Mouse (Mus musculus) heart, embryonic 12.5 days (tissue): ENCODE data around the gene Syn3. TPM values are rescaled to one million over a fixed set of nuclear protein-coding genes. Genes with fewer than 3 reads are reported as not detected.

Experiments used
- ATAC-seq: fragments of 200-750 bp; cut with Nextera tagmentation; 2 replicates; pipeline ENCODE4 v1.8.0; 2017; ENCODE audit warnings: moderate TSS enrichment, moderate library complexity; ENCODE audit not compliant: insufficient number of reproducible peaks, low FRiP score
- H3K27ac ChIP-seq: fragments of 300-500 bp; sonication (generic); 2 replicates; pipeline ENCODE4 v1.5.1; 2016; ENCODE audit warnings: mild to moderate bottlenecking, moderate library complexity; ENCODE audit not compliant: poor library complexity, severe bottlenecking
- H3K27me3 ChIP-seq: fragments of 300-500 bp; sonication (generic); replicated peaks from 2 replicates; pipeline ENCODE4 v1.6.1; 2016; ENCODE audit warnings: mild to moderate bottlenecking, moderate library complexity
- H3K36me3 ChIP-seq: fragments of 300-500 bp; sonication (generic); 2 replicates; pipeline ENCODE4 v1.6.1; 2016; ENCODE audit warnings: mild to moderate bottlenecking, moderate library complexity
- H3K4me1 ChIP-seq: fragments of 300-500 bp; sonication (generic); replicated peaks from 2 replicates; pipeline ENCODE4 v1.6.1; 2016; ENCODE audit warnings: mild to moderate bottlenecking
- H3K4me2 ChIP-seq: fragments of 300-500 bp; sonication (generic); 2 replicates; pipeline ENCODE4 v1.6.1; 2016; ENCODE audit warnings: mild to moderate bottlenecking, moderate library complexity
- H3K4me3 ChIP-seq: fragments of 300-500 bp; sonication (generic); 2 replicates; pipeline ENCODE4 v1.5.1; 2016; ENCODE audit warnings: mild to moderate bottlenecking
- H3K9ac ChIP-seq: fragments of 300-500 bp; sonication (generic); 2 replicates; pipeline ENCODE4 v1.6.1; 2016; ENCODE audit warnings: mild to moderate bottlenecking, moderate library complexity
- H3K9me3 ChIP-seq: fragments of 300-500 bp; sonication (generic); replicated peaks from 2 replicates; pipeline ENCODE4 v1.6.1; 2016; ENCODE audit warnings: mild to moderate bottlenecking, moderate library complexity
- WGBS: fragments of 180-500 bp; shearing (Covaris S2); methylation state at CpG from one replicate; pipeline ENCODE4 v1.1.7; 2016; 5-methylcytosine and 5-hydroxymethylcytosine counted together
- polyA plus RNA-seq: library from polyadenylated mRNA; unstranded; fragments of >200 nt; fragmentation: Nextera tagmentation; extraction: Ambion mirVana; gene quantifications from 2 replicates; pipeline ENCODE4 v1.2.1, GENCODE M21; 2016

The Syn3 gene
- polyA plus RNA-seq, 1 experiment from 2014 or later = 1.5 TPM

GRCm38 (mm10) chr10:86363669-86364309 is 134.9 kb downstream of the Syn3 start:
- H3K27ac ChIP-seq = no peak overlapping the region
- H3K36me3 ChIP-seq = no peaks in the 10 kb centered on the region
- peaks cover 47% of the 10 kb centered on the region for H3K4me1 ChIP-seq
- H3K9ac ChIP-seq = no peak overlapping the region
- no peak overlapping the region for H3K4me2 ChIP-seq
- WGBS = 67% methylated on average over 8 of the region's 8 CpGs
- ATAC-seq = no peak
- no peak overlapping the region for H3K4me3 ChIP-seq
- H3K27me3 ChIP-seq = no peaks in the 10 kb centered on the region; the same call in 1 of the 2 replicates
- H3K9me3 ChIP-seq = no peaks in the 10 kb centered on the region

- Histone ChIP-seq H3K4me3 (no peak overlapping the region), H3K27ac (no peak overlapping the region), H3K27me3 (no peaks in the 10 kb centered on the region; the same call in 1 of the 2 replicates), H3K36me3 (no peaks in the 10 kb centered on the region), H3K9ac (no peak overlapping the region), H3K9me3 (no peaks in the 10 kb centered on the region), H3K4me1 (peaks cover 21% of the 10 kb centered on the region), H3K4me2 (no peak overlapping the region)
- WGBS = 54% methylated on average over 4 of the region's 4 CpGs
- 0 out of 2 replicates have a peak, but pooled peaks have one; percentile 16 for ATAC-seq
These were observed 139.0 kb downstream of the Syn3 start for GRCm38 (mm10) chr10:86359699-86360098.

DNA sequence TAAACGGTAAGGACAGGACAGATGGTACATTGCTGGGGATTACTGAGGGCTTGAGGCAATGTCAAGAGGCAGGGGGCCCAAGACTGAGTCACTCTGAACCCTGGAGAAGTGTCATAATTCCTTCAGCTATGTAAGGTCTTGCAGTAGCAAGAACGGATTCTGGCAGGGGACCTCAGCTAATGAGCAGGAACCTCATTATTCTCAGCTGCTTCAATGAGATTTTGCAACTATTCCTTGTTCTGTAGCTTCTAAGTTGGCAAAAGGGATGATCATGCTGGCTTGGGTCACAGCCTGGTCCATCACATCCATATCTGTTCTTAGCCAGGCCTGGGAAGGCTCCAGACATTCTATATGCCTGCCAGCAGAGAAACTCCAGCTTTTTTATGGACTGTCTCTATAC is 139.5 kb downstream of the Syn3 start:
- peaks cover 16% of the 10 kb centered on the region; the same call in 1 of the 2 replicates for H3K4me1 ChIP-seq
- no peaks in the 10 kb centered on the region for H3K36me3 ChIP-seq
- H3K27me3 ChIP-seq = no peaks in the 10 kb centered on the region
- H3K9me3 ChIP-seq = no peaks in the 10 kb centered on the region
- no peak overlapping the region for H3K4me3 ChIP-seq
- H3K27ac ChIP-seq = no peak overlapping the region
- ATAC-seq = no peak
- WGBS = 62% methylated on average over 2 of the region's 2 CpGs
- no peak overlapping the region for H3K4me2 ChIP-seq
- H3K9ac ChIP-seq = no peak overlapping the region

DNA sequence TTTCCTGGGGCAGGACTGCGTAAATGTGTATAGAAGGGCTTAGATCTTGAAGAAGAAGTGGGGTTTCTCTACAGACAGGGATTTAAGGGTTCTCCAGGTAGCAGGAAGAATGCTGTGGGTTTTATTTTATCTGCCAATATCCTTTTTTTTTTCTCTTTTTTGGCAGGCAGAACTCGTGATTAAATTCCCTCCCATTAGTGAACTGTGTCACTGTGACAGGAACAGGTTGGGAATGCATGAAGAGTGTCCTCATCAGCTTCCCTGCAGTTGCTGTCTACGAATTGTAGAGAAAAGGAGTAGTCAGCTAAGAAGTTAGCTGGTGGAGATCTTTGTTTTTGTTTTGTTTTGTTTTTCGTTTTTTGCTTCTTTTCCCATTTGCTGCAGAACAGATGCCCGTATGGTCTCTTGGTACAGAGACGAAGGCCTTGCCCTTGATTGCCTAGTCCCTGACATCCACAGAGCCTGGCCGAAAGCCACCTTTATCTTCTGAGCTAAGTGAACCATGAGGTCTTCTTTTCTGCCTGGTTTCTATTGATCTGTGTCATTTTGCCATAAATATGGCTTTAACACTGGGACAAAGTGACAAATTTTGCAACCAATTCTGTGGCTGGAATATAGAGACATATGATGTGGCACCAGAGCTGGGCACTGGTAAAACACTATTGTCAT is 140.3 kb downstream of the Syn3 start:
- no peaks in the 10 kb centered on the region for H3K36me3 ChIP-seq
- peaks cover 10% of the 10 kb centered on the region; the same call in 1 of the 2 replicates for H3K4me1 ChIP-seq
- no peaks in the 10 kb centered on the region for H3K27me3 ChIP-seq
- no peak overlapping the region for H3K9ac ChIP-seq
- H3K4me2 ChIP-seq = no peak overlapping the region
- H3K9me3 ChIP-seq = no peaks in the 10 kb centered on the region
- 80% methylated on average over 7 of the region's 7 CpGs for WGBS
- ATAC-seq = no peak
- H3K27ac ChIP-seq = no peak overlapping the region
- H3K4me3 ChIP-seq = no peak overlapping the region

GRCm38 (mm10) chr10:86356819-86357563 is 141.7 kb downstream of the Syn3 start:
- H3K9ac ChIP-seq = no peak overlapping the region
- no peak overlapping the region for H3K4me2 ChIP-seq
- H3K4me3 ChIP-seq = no peak overlapping the region
- H3K27me3 ChIP-seq = no peaks in the 10 kb centered on the region
- H3K36me3 ChIP-seq = no peaks in the 10 kb centered on the region
- no peaks in the 10 kb centered on the region for H3K9me3 ChIP-seq
- H3K4me1 ChIP-seq = peaks cover 10% of the 10 kb centered on the region; the same call in 1 of the 2 replicates
- ATAC-seq = no peak
- WGBS = 49% methylated on average over 5 of the region's 5 CpGs
- no peak overlapping the region for H3K27ac ChIP-seq

GRCm38 (mm10) chr10:86352521-86352920 is 146.2 kb downstream of the Syn3 start:
- H3K27ac ChIP-seq = no peak overlapping the region
- no peaks in the 10 kb centered on the region for H3K9me3 ChIP-seq
- peak; percentile 51; the same call in 1 of the 2 replicates for ATAC-seq
- peaks cover 17% of the 10 kb centered on the region for H3K36me3 ChIP-seq
- H3K9ac ChIP-seq = no peak overlapping the region
- 83% methylated on average over 3 of the region's 3 CpGs for WGBS
- no peak overlapping the region for H3K4me2 ChIP-seq
- H3K4me1 ChIP-seq = no peaks in the 10 kb centered on the region
- H3K4me3 ChIP-seq = no peak overlapping the region
- no peaks in the 10 kb centered on the region for H3K27me3 ChIP-seq

- H3K27ac ChIP-seq = no peak overlapping the region
- no peak overlapping the region for H3K4me2 ChIP-seq
- no peak overlapping the region for H3K4me3 ChIP-seq
- no peaks in the 10 kb centered on the region for H3K9me3 ChIP-seq
- no peak overlapping the region for H3K9ac ChIP-seq
- H3K36me3 ChIP-seq = peaks cover 25% of the 10 kb centered on the region
- no peaks in the 10 kb centered on the region for H3K27me3 ChIP-seq
- WGBS = 59% methylated on average over 2 of the region's 2 CpGs
- H3K4me1 ChIP-seq = peaks cover 3% of the 10 kb centered on the region
- ATAC-seq = no peak
These were observed 147.4 kb downstream of the Syn3 start for GRCm38 (mm10) chr10:86351287-86351686.

GRCm38 (mm10) chr10:86346235-86346840 is 152.4 kb downstream of the Syn3 start:
- Histone ChIP-seq H3K9ac (no peak overlapping the region), H3K4me1 (peaks cover 38% of the 10 kb centered on the region), H3K27me3 (no peaks in the 10 kb centered on the region), H3K36me3 (peaks cover 52% of the 10 kb centered on the region), H3K9me3 (no peaks in the 10 kb centered on the region), H3K4me3 (no peak overlapping the region), H3K4me2 (no peak overlapping the region), H3K27ac (no peak overlapping the region)
- no peak for ATAC-seq
- 33% methylated on average over 3 of the region's 3 CpGs for WGBS

DNA sequence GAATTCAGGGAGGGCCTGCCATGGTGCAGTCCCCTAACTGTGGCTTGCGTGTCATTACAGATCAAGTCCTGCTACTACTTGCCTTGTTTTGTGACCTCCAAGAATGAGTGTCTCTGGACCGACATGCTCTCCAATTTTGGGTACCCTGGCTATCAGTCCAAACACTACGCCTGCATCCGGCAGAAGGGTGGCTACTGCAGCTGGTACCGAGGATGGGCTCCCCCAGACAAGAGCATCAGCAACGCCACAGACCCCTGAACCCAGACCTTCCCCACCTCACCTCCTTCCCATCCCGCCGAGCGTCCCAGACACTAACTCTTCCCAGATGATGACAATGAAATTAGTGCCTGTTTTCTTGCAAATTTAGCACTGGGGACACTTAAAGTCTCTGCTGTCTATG is 153.1 kb downstream of the Syn3 start:
- no peak for ATAC-seq
- 90% methylated on average over 9 of the region's 9 CpGs for WGBS
- H3K4me3 ChIP-seq = no peak overlapping the region
- H3K4me1 ChIP-seq = peaks cover 44% of the 10 kb centered on the region
- no peak overlapping the region for H3K4me2 ChIP-seq
- no peak overlapping the region for H3K9ac ChIP-seq
- H3K9me3 ChIP-seq = no peaks in the 10 kb centered on the region
- no peaks in the 10 kb centered on the region for H3K27me3 ChIP-seq
- H3K36me3 ChIP-seq = peaks cover 52% of the 10 kb centered on the region
- H3K27ac ChIP-seq = no peak overlapping the region

GRCm38 (mm10) chr10:86344654-86345053 is 154.0 kb downstream of the Syn3 start:
- Histone ChIP-seq H3K9me3 (no peaks in the 10 kb centered on the region), H3K4me3 (no peak overlapping the region), H3K36me3 (peaks cover 49% of the 10 kb centered on the region), H3K4me2 (no peak overlapping the region), H3K9ac (no peak overlapping the region), H3K27me3 (no peaks in the 10 kb centered on the region), H3K27ac (no peak overlapping the region), H3K4me1 (peaks cover 54% of the 10 kb centered on the region)
- 84% methylated on average over 6 of the region's 6 CpGs for WGBS
- no peak for ATAC-seq

DNA sequence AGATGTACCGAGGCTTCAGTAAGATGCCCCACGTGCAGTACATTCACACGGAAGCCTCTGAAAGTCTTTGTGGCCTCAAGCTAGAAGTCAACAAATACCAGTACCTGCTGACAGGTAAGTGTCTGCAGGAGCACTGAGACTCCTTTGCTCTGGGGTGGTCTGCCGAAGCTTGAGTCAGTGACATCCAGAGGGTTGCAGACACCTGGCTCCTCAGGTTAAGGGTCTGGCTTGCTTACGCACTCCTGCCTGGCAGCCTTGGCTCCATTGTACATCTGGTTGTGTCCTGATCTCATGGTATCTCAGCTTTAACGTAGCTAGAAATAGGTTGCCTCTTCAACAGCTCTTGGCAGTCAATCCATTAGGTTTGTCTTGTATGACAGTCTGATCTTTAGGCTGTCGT is 154.8 kb downstream of the Syn3 start:
- WGBS = 69% methylated on average over 7 of the region's 7 CpGs
- Histone ChIP-seq H3K4me1 (peaks cover 62% of the 10 kb centered on the region), H3K9me3 (no peaks in the 10 kb centered on the region), H3K9ac (no peak overlapping the region), H3K27me3 (no peaks in the 10 kb centered on the region), H3K36me3 (peaks cover 46% of the 10 kb centered on the region), H3K27ac (no peak overlapping the region), H3K4me3 (no peak overlapping the region), H3K4me2 (no peak overlapping the region)
- ATAC-seq = no peak
